Mouse (Mus musculus): Measurements from ENCODE around the gene Olfr633.

GRCm38 (mm10) chr7:103910047-103910446 lies 34.2 kb upstream of the Olfr633 start:
- TF ChIP-seq CTCF (IDR thresholded peaks at IDR 0.05; ENCODE audit: borderline replicate concordance, extremely low read depth, insufficient read depth, insufficient read length), result no peak
- no peak for TF ChIP-seq POLR2A (IDR thresholded peaks at IDR 0.05; ENCODE audit: borderline replicate concordance, extremely low read depth, insufficient read depth, insufficient read length, poor library complexity, severe bottlenecking)
